Mouse (Mus musculus): ENCODE data around the gene Myl6.
A peak's percentile ranks its signal among the peaks of the same experiment; 100 is the strongest.

The Myl6 gene

DNA sequence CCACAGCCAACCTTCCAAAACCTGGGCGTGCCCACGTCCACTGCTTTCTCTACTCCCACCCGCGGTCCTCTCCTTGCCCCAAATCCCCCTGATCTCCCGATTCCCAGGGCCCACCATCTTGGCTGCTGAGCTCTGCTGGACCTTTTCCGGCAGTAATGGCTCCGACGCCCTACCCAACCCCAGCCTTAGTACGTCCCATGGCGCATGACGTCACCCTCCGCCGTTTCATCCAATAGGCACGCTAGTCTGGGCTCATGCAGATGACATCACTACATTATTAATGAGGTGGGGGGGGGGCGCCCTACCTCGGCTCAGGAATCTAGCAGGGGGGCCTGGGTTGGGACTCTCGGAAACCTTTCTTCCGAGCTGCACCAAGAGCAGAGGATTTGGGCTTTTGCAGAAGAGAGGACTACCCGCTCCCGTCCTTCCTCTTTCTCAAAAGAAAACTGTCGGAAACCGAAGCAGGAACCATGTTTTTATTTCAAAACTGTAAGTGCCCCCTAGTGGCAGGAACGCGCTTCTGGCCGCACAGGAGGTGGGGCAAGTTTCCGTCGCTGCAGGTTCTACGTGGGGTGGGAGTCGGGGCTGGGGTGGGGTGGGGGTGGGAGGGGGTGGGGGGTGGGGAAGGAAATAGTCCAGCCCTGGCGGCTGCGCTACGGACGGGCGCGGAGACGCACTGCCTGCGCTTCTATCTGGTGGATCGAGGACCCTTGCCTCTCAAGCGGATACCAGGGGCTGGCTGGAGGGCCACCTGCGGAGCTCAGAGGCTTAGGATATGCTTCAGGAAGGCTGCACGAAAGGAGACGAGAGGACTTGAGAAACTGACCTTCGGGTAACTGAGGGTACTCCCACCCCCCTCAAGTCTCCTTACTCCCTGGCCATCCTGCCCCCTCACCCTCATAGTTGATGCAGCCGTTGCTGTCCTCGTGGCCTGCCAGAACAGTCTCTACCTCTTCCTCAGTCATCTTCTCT, at the start of gene Myl6:
TSS of gene Myl6 (minus strand) at position 451 of the 972 bp plus-strand sequence.
- DNase-seq (ENCODE audit: low read depth in 1 of 2, low spot score in 2 of 2), result peak; percentile 91 to 93

- no peak for DNase-seq (ENCODE audit: low read depth in 1 of 2, low spot score in 2 of 2)
These were observed 49.2 kb upstream of the Myl6 start for GRCm38 (mm10) chr10:128543100-128543499.

DNA sequence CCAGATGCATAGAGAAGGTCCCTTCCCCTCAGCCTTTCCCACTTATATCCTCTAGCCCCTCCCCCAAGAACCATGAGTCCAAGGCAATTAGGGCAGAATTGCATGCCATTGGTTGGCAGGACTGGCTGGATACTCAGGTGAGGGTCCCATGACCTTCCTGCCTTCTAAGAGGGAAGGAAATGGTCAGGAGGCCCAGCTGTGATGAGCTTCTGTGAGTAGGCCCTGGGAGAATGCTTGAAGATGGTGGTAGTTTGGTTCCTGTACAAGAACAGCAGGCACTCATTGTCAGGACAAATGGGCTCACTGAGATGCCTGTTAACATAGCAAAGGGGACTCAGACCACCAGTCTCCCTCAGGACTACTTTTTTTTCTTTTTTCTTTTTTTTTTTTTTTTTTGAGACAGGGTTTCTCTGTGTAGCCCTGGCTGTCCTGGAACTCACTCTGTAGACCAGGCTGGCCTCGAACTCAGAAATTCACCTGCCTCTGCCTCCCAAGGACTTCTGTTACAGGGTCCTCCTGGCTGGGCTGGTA, 44.5 kb upstream of the Myl6 start:
- no peak for DNase-seq (ENCODE audit: low read depth in 1 of 2, low spot score in 2 of 2)

DNA sequence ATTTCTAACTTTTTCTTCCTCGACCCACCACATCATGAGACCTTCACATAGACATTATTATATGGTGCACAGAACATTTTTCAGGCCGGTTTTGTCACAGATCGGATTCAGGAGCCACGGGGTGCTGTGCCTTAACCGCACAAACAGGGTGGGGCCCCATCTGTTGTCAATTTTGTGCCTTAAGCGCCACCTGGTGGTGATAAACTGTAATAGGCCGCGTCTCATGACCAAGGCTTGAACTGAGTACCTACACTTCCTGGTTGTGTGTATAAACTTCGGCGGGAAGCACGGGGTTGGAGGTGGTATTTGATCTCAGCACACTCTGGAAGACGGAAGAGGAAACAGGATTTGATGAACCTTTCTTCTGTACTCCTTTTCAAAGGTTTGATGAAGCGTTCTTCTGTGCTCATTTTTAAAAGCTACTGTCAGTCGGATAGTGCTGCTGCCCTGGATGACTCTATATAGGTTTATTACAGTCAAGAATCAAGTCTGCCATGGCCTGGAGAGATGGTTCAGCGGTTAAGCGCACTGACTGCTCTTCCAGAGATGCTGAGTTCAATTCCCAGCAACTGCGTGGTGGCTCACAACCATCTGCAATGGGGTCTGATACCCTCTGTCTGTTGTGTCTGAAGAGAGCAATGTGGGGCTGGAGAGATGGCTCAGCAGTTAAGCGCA, 42.5 kb upstream of the Myl6 start:
- DNase-seq (ENCODE audit: low read depth in 1 of 2, low spot score in 2 of 2), result peak; percentile 88

- no peak for DNase-seq (ENCODE audit: low read depth in 1 of 2, low spot score in 2 of 2)
These were observed 41.8 kb upstream of the Myl6 start for GRCm38 (mm10) chr10:128535624-128536265.

DNA sequence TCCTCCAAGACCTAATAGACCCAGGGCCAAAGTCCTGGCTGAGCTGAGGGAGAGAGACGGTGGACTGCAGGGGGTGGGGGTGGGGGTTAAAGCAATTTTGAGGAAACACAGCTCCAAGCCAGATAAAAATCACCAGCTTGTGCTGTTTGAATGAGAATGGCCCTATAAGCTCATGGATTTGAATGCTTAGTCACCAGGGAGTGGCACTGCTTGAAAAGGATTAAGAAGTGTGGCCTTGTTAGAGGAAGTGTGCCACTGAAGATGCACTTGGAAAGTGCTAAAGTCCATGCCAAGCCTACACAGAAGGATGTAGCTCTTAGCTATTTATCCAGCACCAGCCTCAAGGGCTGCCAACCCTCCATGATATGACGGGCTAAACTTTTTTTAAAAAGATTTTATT, 41.3 kb upstream of the Myl6 start:
- DNase-seq (ENCODE audit: low read depth in 1 of 2, low spot score in 2 of 2), result no peak

GRCm38 (mm10) chr10:128526366-128527356, 32.7 kb upstream of the Myl6 start:
- no peak for DNase-seq (ENCODE audit: low read depth in 1 of 2, low spot score in 2 of 2)

DNA sequence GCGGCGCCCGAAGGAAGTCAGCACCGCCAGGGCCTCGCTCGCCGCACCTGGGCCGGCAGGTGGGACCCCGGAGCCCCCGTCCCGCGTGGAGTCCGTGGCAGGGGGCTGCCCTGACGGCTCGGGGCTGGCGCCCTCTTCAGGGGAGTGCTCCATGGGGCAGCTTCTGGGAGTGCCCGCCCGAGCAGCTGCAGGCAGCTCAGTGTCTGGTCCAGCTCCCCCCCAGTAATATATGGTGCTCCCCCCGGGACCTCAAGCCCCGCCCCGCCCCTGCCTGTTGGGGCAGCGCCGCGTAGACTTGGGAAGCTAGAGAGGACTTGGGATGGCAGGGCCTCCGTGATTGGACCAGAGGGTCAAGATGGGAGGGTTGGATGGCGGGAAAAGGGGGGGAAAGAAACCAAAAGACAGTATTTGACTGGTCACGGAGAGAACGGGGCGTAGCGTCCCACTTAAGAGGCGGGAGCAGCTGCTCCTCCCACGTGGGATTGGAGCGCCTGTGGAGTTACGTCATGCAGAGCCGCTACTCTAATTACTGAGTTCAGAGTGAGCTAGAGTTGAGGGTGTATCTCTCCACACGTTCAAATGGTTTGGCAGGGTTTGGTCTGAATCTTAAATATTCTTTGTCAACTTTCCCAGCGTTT, 31.8 kb upstream of the Myl6 start, which contains the start of gene Esyt1:
TSS of gene Esyt1 (minus strand) at position 201 of the 638 bp plus-strand sequence.
- DNase-seq (ENCODE audit: low read depth in 1 of 2, low spot score in 2 of 2), result peak; percentile 87 to 94

- DNase-seq (ENCODE audit: low read depth in 1 of 2, low spot score in 2 of 2), result no peak
These were observed 31.1 kb upstream of the Myl6 start for GRCm38 (mm10) chr10:128524732-128525662.

GRCm38 (mm10) chr10:128524111-128524731, 30.3 kb upstream of the Myl6 start:
- DNase-seq (ENCODE audit: low read depth in 1 of 2, low spot score in 2 of 2), result no peak

DNA sequence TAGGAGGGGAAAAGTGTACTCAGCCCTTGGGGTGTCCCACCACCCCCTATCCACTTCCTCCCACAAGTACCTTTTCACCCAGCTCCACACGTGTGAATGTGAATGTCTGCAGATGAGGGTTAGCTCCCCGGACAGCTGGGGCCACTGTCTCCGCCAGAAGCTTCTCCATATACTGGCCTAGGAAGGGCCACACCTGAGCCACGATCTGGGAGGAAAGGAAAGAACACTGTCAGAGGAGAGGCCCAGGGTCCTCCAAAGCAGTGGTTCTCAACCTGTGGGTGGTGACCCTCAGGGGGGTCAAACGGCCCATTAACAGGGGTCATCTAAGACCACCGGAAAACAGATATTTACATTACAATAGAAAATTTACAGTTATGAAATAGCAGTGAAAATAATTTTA, 28.4 kb upstream of the Myl6 start:
- no peak for DNase-seq (ENCODE audit: low read depth in 1 of 2, low spot score in 2 of 2)

GRCm38 (mm10) chr10:128520591-128520990, 26.6 kb upstream of the Myl6 start:
- no peak for DNase-seq (ENCODE audit: low read depth in 1 of 2, low spot score in 2 of 2)

- peak in 1 of 2 experiments; percentile 29 for DNase-seq (ENCODE audit: low read depth in 1 of 2, low spot score in 2 of 2)
These were observed 24.9 kb upstream of the Myl6 start for GRCm38 (mm10) chr10:128518833-128519232.

- no peak for DNase-seq (ENCODE audit: low read depth in 1 of 2, low spot score in 2 of 2)
These were observed 22.7 kb upstream of the Myl6 start for GRCm38 (mm10) chr10:128516677-128517076.

DNA sequence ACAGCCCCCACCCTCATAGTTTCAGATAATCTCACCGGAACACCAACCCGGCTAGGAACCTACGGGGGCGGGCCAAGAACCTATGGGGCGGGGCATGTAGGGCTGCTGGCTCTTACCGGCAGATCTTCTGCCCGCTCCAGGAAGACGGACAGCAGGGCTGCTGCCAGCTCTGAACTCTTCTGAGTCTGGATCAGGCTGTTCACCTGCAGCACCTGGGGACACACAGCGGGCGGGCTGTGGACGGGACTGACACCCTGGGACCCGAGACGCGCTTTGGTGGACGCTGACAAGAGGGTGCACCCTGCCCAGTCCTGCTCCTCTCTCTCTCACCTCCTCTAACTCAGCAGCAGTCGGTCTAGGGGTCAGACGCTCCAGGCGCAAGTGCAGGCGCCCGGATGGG, 22.1 kb upstream of the Myl6 start:
- no peak for DNase-seq (ENCODE audit: low read depth in 1 of 2, low spot score in 2 of 2)

DNA sequence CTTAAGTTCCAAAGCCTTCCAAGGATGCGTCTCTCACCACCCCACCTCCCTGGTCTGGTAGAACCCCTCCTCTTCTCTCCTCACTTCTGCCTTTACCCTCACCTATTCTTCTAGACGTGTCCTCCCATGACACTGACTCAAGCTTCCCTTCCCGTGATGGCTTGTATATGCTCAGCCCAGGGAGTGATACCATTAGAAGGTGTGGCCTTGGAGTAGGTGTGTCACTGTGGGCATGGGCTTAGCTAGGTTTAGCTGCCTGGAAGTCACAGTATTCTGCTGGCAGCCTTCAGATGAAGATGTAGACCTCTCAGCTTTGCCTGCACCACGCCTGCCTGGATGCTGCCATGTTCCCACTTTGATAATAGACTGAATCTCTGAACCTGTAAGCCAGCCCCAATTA, 21.1 kb upstream of the Myl6 start:
- no peak for DNase-seq (ENCODE audit: low read depth in 1 of 2, low spot score in 2 of 2)

- DNase-seq (ENCODE audit: low read depth in 1 of 2, low spot score in 2 of 2), result no peak
These were observed 17.8 kb upstream of the Myl6 start for GRCm38 (mm10) chr10:128511761-128512160.

DNA sequence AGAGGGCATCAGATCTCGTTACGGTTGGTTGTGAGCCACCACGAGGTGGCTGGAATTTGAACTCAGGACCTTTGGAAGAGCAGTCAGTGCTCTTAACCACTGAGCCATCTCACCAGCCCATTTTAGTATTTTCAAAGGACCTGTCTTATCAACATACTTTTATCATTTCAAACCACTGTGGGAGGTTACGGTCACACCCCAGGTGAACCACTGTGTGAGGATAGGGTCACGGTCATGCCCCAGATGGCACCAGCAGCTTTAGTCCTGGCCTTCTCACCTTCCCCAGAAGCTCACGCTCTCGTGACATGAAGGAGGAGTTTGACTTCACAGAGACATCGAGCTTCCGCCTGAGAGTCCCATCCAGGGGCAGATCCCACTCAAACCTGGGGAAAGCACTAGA, 17.2 kb upstream of the Myl6 start:
- no peak for DNase-seq (ENCODE audit: low read depth in 1 of 2, low spot score in 2 of 2)

Data from monocyte, adult 2 months (primary cell).